Mouse (Mus musculus): ENCODE results near the gene Aurkaip1. TPM values are rescaled to one million over a fixed set of nuclear protein-coding genes. Genes with fewer than 3 reads are reported as not detected.

Gene Aurkaip1
- total RNA-seq, 2 experiments from 2014 or later, result 98.5 to 101 TPM

GRCm38 (mm10) chr4:155793730-155794129, 37.3 kb upstream of the Aurkaip1 start:
- Histone ChIP-seq H3K27ac (no peak overlapping the region), H3K4me3 (no peak overlapping the region)
- TF ChIP-seq CTCF (IDR thresholded peaks at IDR 0.05), result no peak
- intact Hi-C loops (cut with DNase I), result no loop called here
- DNase-seq (ENCODE audit: extremely low spot score in 1 of 2, low spot score in 2 of 2), result no peak

DNA sequence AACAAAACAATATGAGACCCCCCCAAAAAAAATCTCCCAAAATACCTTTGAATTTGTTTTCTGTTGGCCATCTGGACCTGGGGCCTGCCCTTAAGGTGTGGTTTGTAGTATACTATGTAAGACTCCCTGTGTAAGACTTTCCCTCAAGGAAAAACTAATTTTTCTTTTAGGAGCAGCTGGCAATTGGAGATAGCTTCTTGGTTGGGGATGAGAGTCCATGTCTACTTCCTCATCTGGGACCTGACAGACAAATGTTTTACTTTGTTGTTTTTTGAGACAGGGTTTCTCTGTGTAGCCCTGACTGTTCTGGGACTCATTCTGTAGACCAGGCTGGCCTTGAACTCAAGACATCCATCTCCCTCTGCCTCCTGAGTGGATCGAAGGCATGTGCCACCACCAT, 29.0 kb upstream of the Aurkaip1 start:
- TF ChIP-seq CTCF (IDR thresholded peaks at IDR 0.05), result no peak
- no peak for DNase-seq (ENCODE audit: extremely low spot score in 1 of 2, low spot score in 2 of 2)
- H3K27ac ChIP-seq, result no peak overlapping the region
- no peak overlapping the region for H3K4me3 ChIP-seq
- intact Hi-C loops (cut with DNase I), result no loop called here

DNA sequence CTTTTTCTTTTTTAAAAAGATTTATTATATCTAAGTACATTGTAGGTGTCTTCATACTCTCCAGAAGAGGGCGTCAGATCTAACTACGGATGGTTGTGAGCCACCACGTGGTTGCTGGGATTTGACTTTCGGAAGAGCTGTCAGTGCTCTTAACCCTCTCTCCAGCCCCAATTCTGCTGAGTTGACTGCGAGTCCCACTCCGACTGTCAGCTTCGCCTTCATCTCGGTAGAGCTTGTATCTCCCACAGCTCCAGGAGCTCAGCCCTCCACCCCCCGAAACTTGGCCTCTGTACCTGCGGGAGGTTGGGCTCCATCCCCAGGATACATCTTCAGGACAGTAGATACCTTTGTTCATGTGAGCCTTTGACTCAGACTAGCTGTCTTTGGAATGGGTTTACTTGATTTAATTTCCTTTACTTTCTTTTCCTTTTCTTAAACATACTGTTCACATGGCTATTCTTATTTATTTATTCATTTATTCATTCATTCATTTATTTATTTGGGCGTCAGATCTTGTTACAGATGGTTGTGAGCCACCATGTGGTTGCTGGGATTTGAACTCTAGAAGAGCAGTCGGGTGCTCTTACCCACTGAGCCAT, 28.2 kb upstream of the Aurkaip1 start, which contains the start of gene Mrpl20:
Gene Mrpl20 (plus strand): TSS at position 138 of the 599 bp plus-strand sequence.
- H3K27ac ChIP-seq, result peak within 1 kb of the TSS; percentile 81
- peak; percentile 20 for TF ChIP-seq CTCF (IDR thresholded peaks at IDR 0.05)
- H3K4me3 ChIP-seq, result peak within 1 kb of the TSS; percentile 88
- no peak for DNase-seq (ENCODE audit: extremely low spot score in 1 of 2, low spot score in 2 of 2)
- intact Hi-C loops (cut with DNase I), result loop anchor here (1.0 kb wide), 1 partner anchor 28 kb away; the partner anchor contains the start of gene Aurkaip1

DNA sequence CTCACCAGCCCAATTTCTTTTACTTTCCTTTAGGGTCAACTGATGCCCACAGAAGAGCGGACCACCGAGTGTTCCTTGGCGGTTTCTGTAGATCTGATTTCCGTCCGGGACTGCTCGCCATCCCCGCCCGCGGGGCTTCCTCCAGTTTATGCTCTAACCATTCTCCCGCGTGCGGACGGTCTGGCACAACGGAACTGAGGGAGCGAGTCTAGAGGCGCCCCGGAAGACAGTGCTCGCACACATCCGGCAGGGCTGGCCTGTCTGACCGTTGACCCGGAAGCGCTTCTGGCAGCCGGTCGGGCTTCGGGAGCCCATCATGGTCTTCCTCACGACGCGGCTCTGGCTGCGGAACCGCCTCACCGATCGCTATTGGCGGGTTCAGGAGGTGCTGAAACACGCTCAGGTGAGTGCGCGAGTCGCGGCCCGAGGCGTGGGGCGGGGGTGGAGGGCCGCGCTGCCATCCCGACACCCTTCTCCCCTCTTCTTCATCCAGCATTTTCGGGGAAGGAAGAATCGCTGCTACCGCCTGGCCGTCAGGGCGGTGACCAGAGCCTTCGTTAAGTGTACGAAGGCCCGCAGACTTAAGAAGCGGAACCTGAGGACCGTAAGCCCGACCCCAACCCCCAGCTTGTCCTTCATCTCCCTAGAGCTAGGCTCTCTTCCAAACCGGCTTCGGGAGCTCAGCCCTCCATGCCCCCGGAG, 27.6 kb upstream of the Aurkaip1 start:
- intact Hi-C loops (cut with DNase I), result loop anchor here (1.0 kb wide), 1 partner anchor 28 kb away; the partner anchor contains the start of gene Aurkaip1
- peak overlapping the region; percentile 81 for H3K27ac ChIP-seq
- peak; percentile 94 to 97 for DNase-seq (ENCODE audit: extremely low spot score in 1 of 2, low spot score in 2 of 2)
- TF ChIP-seq CTCF (IDR thresholded peaks at IDR 0.05), result no peak
- H3K4me3 ChIP-seq, result peak overlapping the region; percentile 88

GRCm38 (mm10) chr4:155807841-155808240, 23.2 kb upstream of the Aurkaip1 start:
- DNase-seq (ENCODE audit: extremely low spot score in 1 of 2, low spot score in 2 of 2), result no peak
- H3K4me3 ChIP-seq, result no peak overlapping the region
- TF ChIP-seq CTCF (IDR thresholded peaks at IDR 0.05), result no peak
- no peak overlapping the region for H3K27ac ChIP-seq
- intact Hi-C loops (cut with DNase I), result no loop called here

- TF ChIP-seq CTCF (IDR thresholded peaks at IDR 0.05), result no peak
- peak; percentile 91 to 93 for DNase-seq (ENCODE audit: extremely low spot score in 1 of 2, low spot score in 2 of 2)
- peak within 1 kb of the TSS; percentile 100 for H3K4me3 ChIP-seq
- H3K27ac ChIP-seq, result peak within 1 kb of the TSS; percentile 96
- intact Hi-C loops (cut with DNase I), result no loop called here
Measured at GRCm38 (mm10) chr4:155811929-155812664, 19.0 kb upstream of the Aurkaip1 start, which contains the start of gene Ccnl2. Gene Ccnl2, plus strand, starts transcription at chr4:155812489.

DNA sequence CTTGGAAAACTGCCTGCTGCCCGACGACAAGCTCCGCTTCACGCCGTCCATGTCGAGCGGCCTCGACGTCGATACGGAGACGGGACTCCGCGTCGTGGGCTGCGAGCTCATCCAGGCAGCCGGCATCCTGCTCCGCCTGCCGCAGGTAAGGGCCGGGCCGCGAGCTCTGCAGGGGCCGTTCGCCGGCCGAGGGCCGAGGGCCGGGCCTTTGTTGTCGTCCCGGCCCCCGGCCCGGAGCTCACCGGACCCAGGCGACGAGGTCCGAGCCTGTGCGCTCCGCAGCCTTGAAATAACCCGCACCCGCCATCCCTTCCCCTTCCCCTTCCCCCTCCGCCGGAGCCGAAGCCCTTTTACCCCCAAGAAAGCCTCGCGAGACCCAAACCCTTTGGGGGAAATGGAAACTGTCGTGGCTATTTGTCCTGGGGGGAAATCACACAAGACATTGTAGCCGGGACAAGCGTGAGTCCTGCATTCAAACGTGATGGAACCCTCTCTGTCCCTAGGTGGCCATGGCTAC, 18.3 kb upstream of the Aurkaip1 start:
- no peak for DNase-seq (ENCODE audit: extremely low spot score in 1 of 2, low spot score in 2 of 2)
- intact Hi-C loops (cut with DNase I), result no loop called here
- H3K4me3 ChIP-seq, result peak overlapping the region; percentile 100
- H3K27ac ChIP-seq, result peak overlapping the region; percentile 96
- no peak for TF ChIP-seq CTCF (IDR thresholded peaks at IDR 0.05)

DNA sequence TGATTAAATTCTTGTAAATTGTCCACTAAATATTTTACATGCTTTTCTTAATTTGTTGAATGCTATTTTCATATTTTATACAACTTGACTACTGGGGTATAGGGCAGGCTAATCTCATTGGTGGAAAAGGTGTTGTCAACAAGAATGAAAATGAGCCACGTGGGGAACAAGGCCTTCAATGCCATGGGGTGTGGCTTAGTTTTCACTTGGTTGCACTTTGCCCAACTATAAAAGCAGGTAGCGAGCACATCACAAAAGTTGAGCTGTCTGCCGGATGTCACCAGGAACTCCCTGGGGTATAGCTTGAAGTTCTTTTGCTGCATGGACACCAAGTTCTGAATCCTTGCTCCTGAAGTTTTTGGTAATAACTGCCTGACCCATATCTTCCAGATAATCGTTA, 13.5 kb upstream of the Aurkaip1 start:
- TF ChIP-seq CTCF (IDR thresholded peaks at IDR 0.05), result no peak
- no peak overlapping the region for H3K27ac ChIP-seq
- intact Hi-C loops (cut with DNase I), result no loop called here
- no peak overlapping the region for H3K4me3 ChIP-seq
- DNase-seq (ENCODE audit: extremely low spot score in 1 of 2, low spot score in 2 of 2), result no peak

- no peak overlapping the region for H3K4me3 ChIP-seq
- peak; percentile 43 for TF ChIP-seq CTCF (IDR thresholded peaks at IDR 0.05)
- DNase-seq (ENCODE audit: extremely low spot score in 1 of 2, low spot score in 2 of 2), result no peak
- H3K27ac ChIP-seq, result no peak overlapping the region
- intact Hi-C loops (cut with DNase I), result no loop called here
Measured at GRCm38 (mm10) chr4:155821025-155821424, 10.0 kb upstream of the Aurkaip1 start.

GRCm38 (mm10) chr4:155823443-155823842, 7.6 kb upstream of the Aurkaip1 start:
- no peak overlapping the region for H3K4me3 ChIP-seq
- TF ChIP-seq CTCF (IDR thresholded peaks at IDR 0.05), result no peak
- DNase-seq (ENCODE audit: extremely low spot score in 1 of 2, low spot score in 2 of 2), result no peak
- H3K27ac ChIP-seq, result no peak overlapping the region
- intact Hi-C loops (cut with DNase I), result no loop called here

- intact Hi-C loops (cut with DNase I), result loop anchor here (2.0 kb wide), 2 partner anchors 17 to 113 kb away; partner anchors contain the start of genes Dvl1 and Ube2j2
- DNase-seq (ENCODE audit: extremely low spot score in 1 of 2, low spot score in 2 of 2), result no peak
- H3K27ac ChIP-seq, result no peak overlapping the region
- no peak for TF ChIP-seq CTCF (IDR thresholded peaks at IDR 0.05)
- no peak overlapping the region for H3K4me3 ChIP-seq
Measured at GRCm38 (mm10) chr4:155829866-155830265, 1.2 kb upstream of the Aurkaip1 start.

Measured in left cerebral cortex, adult 2 months (tissue).